Mouse (Mus musculus) left cerebral cortex, adult 8-10 months (tissue): ENCODE data around the gene Clstn1. TPM values are rescaled to one million over a fixed set of nuclear protein-coding genes. Genes with fewer than 3 reads are reported as not detected.

Experiments
- DNase-seq, 2 experiments: peaks; one replicate each; pipeline ENCODE4 v3.0.0; 2022; ENCODE audit warnings: low spot score in 2 of 2
- total RNA-seq, 4 experiments: library from RNA; stranded (reverse); gene quantifications; 2 replicates each; pipeline ENCODE4 v1.2.4; 2022

Gene Clstn1
- total RNA-seq: 1,000 to 10,000 TPM; 1,199 to 1,281 (median 1,221) TPM

GRCm38 (mm10) chr4:149586044-149586782 is at the start of gene Clstn1:
TSS of gene Clstn1 (plus strand) at chr4:149586468.
- no peak for DNase-seq

- no peak for DNase-seq
Observed at GRCm38 (mm10) chr4:149539441-149539840, 46.8 kb upstream of the Clstn1 start.

- DNase-seq: no peak
Observed at GRCm38 (mm10) chr4:149541935-149542334, 44.3 kb upstream of the Clstn1 start.

GRCm38 (mm10) chr4:149542431-149542830 is 43.8 kb upstream of the Clstn1 start:
- DNase-seq: no peak

- DNase-seq: peak in 1 of 2 experiments; percentile 76
Observed at GRCm38 (mm10) chr4:149542927-149543553, 43.2 kb upstream of the Clstn1 start.

- no peak for DNase-seq
Observed at GRCm38 (mm10) chr4:149544892-149545291, 41.4 kb upstream of the Clstn1 start.

GRCm38 (mm10) chr4:149546797-149547444 is 39.3 kb upstream of the Clstn1 start:
- no peak for DNase-seq

GRCm38 (mm10) chr4:149547523-149547922 is 38.7 kb upstream of the Clstn1 start:
- DNase-seq: no peak

- peak; percentile 59 to 85 for DNase-seq
Observed at GRCm38 (mm10) chr4:149549221-149549925, 36.9 kb upstream of the Clstn1 start.

- no peak for DNase-seq
Observed at GRCm38 (mm10) chr4:149550866-149551265, 35.4 kb upstream of the Clstn1 start.

- no peak for DNase-seq
Observed at GRCm38 (mm10) chr4:149551696-149552095, 34.6 kb upstream of the Clstn1 start.

GRCm38 (mm10) chr4:149553834-149554233 is 32.4 kb upstream of the Clstn1 start:
- DNase-seq: no peak

GRCm38 (mm10) chr4:149556111-149556510 is 30.2 kb upstream of the Clstn1 start:
- DNase-seq: peak in 1 of 2 experiments; percentile 93

GRCm38 (mm10) chr4:149557905-149558304 is 28.4 kb upstream of the Clstn1 start:
- DNase-seq: no peak

- no peak for DNase-seq
Observed at GRCm38 (mm10) chr4:149558389-149558788, 27.9 kb upstream of the Clstn1 start.

GRCm38 (mm10) chr4:149561392-149561791 is 24.9 kb upstream of the Clstn1 start:
- DNase-seq: peak in 1 of 2 experiments; percentile 68

- DNase-seq: peak; percentile 50 to 92
Observed at GRCm38 (mm10) chr4:149561986-149562904, 24.0 kb upstream of the Clstn1 start.

- peak in 1 of 2 experiments; percentile 62 for DNase-seq
Observed at GRCm38 (mm10) chr4:149562905-149563347, 23.3 kb upstream of the Clstn1 start.

- no peak for DNase-seq
Observed at GRCm38 (mm10) chr4:149563941-149564361, 22.3 kb upstream of the Clstn1 start.
